In genomic region chr11:107132426-107132825, GRCm38 (mm10) we compare ENCODE assay signal across 8 mouse cellular contexts. TPM values are rescaled to one million over a fixed set of nuclear protein-coding genes. Genes with fewer than 3 reads are reported as not detected.
A peak's percentile ranks its signal among the peaks of the same experiment; 100 is the strongest.
DNase-seq lines count a peak whose midpoint lies in the region; ATAC-seq and TF ChIP-seq lines count a peak whose summit lies in the region.

No protein-coding gene starts in this region.

- whole genome bisulfite sequencing in lung, embryonic 14.5 days = 0% methylated on average over 16 of the region's 16 CpGs
- WGBS in kidney, embryonic 14.5 days = under 1% methylated on average over 16 of the region's 16 CpGs
- WGBS in macrophage (ENCODE audit: missing documents) = 13% methylated on average over 16 of the region's 16 CpGs

- peak; percentile 71 for DNase-seq in lung, embryonic 14.5 days
- no peak for DNase-seq in lung, postnatal 36 days
- DNase-seq in ovary, postnatal 36 days (ENCODE audit: low spot score) = no peak
- no peak for DNase-seq in left cerebral cortex, postnatal 36 days (ENCODE audit: low spot score in 2 of 2)
- DNase-seq in urinary bladder, postnatal 25 days (ENCODE audit: low spot score) = no peak

- H3K36me3 ChIP-seq in lung, embryonic 14.5 days (ENCODE audit: insufficient read depth) = 0 out of 2 replicates have a peak, but pooled peaks cover 2% of the 10 kb centered on the region
- no peaks in the 10 kb centered on the region for H3K36me3 ChIP-seq in kidney, embryonic 14.5 days (ENCODE audit: control insufficient read depth, insufficient read depth, low read length)
- H3K36me3 ChIP-seq in macrophage (ENCODE audit: inconsistent target) = no peaks in the 10 kb centered on the region

- no peak for TF ChIP-seq POLR2A in embryonic fibroblast, embryonic 13.5 days (IDR thresholded peaks at IDR 0.05; ENCODE audit: low read depth, low read length)

- peak; percentile 61 for ATAC-seq in lung, embryonic 14.5 days (ENCODE audit: insufficient read depth)
- ATAC-seq in kidney, embryonic 14.5 days (ENCODE audit: low FRiP score, low TSS enrichment) = peak; percentile 68

- no peaks in the 10 kb centered on the region for H3K27me3 ChIP-seq in lung, embryonic 14.5 days (ENCODE audit: insufficient read depth, low read length)
- no peaks in the 10 kb centered on the region for H3K27me3 ChIP-seq in kidney, embryonic 14.5 days (ENCODE audit: control insufficient read depth, insufficient read depth, low read length)

- H3K27ac ChIP-seq in lung, embryonic 14.5 days (ENCODE audit: low read depth) = peak overlapping the region; percentile 96; the same call in 1 of the 2 replicates
- H3K27ac ChIP-seq in embryonic fibroblast, embryonic 13.5 days (ENCODE audit: insufficient read depth, low read length) = peak overlapping the region; percentile 51
- H3K27ac ChIP-seq in kidney, embryonic 14.5 days (ENCODE audit: low read depth, low read length) = peak overlapping the region; percentile 93
- no peak overlapping the region for H3K27ac ChIP-seq in macrophage

- intact Hi-C loops in left cerebral cortex, postnatal 36 days (cut with DNase I) = no loop called here

- H3K79me2 ChIP-seq in macrophage (ENCODE audit: inconsistent target) = peaks cover 39% of the 10 kb centered on the region

- H3K9me3 ChIP-seq in lung, embryonic 14.5 days (ENCODE audit: low read depth, low read length) = no peaks in the 10 kb centered on the region
- H3K9me3 ChIP-seq in kidney, embryonic 14.5 days (ENCODE audit: control insufficient read depth, low read length) = no peaks in the 10 kb centered on the region

- H3K4me3 ChIP-seq in lung, embryonic 14.5 days (ENCODE audit: low read depth, low read length) = peak overlapping the region; percentile 87
- H3K4me3 ChIP-seq in embryonic fibroblast, embryonic 13.5 days (ENCODE audit: insufficient read depth, low read length) = peak overlapping the region; percentile 70
- H3K4me3 ChIP-seq in kidney, embryonic 14.5 days (ENCODE audit: low read length) = peak overlapping the region; percentile 87
- H3K4me3 ChIP-seq in macrophage (ENCODE audit: inconsistent target) = peak overlapping the region; percentile 42

- no peak; the same call in none of the 2 replicates for TF ChIP-seq CTCF in lung, embryonic 14.5 days (IDR thresholded peaks at IDR 0.05; ENCODE audit: low read depth)
- no peak for TF ChIP-seq CTCF in embryonic fibroblast, embryonic 13.5 days (IDR thresholded peaks at IDR 0.05; ENCODE audit: borderline replicate concordance, insufficient read depth, low read length)

- H3K4me1 ChIP-seq in lung, embryonic 14.5 days (ENCODE audit: insufficient read depth) = 0 out of 2 replicates have a peak, but pooled peaks cover 2% of the 10 kb centered on the region
- H3K4me1 ChIP-seq in embryonic fibroblast, embryonic 13.5 days (ENCODE audit: control insufficient read depth, insufficient read depth, low read length) = no peaks in the 10 kb centered on the region
- 0 out of 2 replicates have a peak, but pooled peaks cover 3% of the 10 kb centered on the region for H3K4me1 ChIP-seq in kidney, embryonic 14.5 days (ENCODE audit: control insufficient read depth, insufficient read depth, low read length)

- peak overlapping the region; percentile 99 for H3K9ac ChIP-seq in lung, embryonic 14.5 days
- H3K9ac ChIP-seq in kidney, embryonic 14.5 days (ENCODE audit: low read depth, low read length) = peak overlapping the region; percentile 98

- peak overlapping the region; percentile 96 for H3K4me2 ChIP-seq in lung, embryonic 14.5 days
- peak overlapping the region; percentile 82 for H3K4me2 ChIP-seq in kidney, embryonic 14.5 days (replicated peaks; ENCODE audit: low read depth, low read length)

RNA-seq across cellular contexts. Expression of gene Bptf, which starts 0.5 kb away (rescaled TPM):
- polyA plus RNA-seq in lung, embryonic 14.5 days (2014; fragmentation: Nextera tagmentation; extraction: Ambion mirVana) = 40.6 and 41.7 TPM in 2 replicates
- polyA plus RNA-seq in embryonic fibroblast, embryonic 13.5 days (2011; ENCODE audit: insufficient read length, low read depth, missing spikeins) = 49.4 and 50.2 TPM in 2 replicates
- polyA plus RNA-seq in kidney, embryonic 14.5 days (2014; fragmentation: Nextera tagmentation; extraction: Ambion mirVana) = 51.7 and 51.8 TPM in 2 replicates
- total RNA-seq in macrophage (2018; cell fraction: chromatin; rRNA removed) = 100 to 1,000 TPM in 17 of 26 experiments, 10 to 100 TPM in 9; 49.0 to 178 (median 127) TPM
- 10 to 100 TPM; 23.2 to 45.5 (median 34.7) TPM for total RNA-seq in macrophage (2018; cell fraction: cytosol; rRNA removed)
- total RNA-seq in macrophage (2018; cell fraction: nucleus; rRNA removed) = 100 to 1,000 TPM in 6 of 26 experiments, 10 to 100 TPM in 20; 48.0 to 114 (median 81.7) TPM
- polyA plus RNA-seq in macrophage (2018) = 25.0 to 37.1 TPM (median 25.6 TPM) in 3 replicates
- total RNA-seq in left cerebral cortex, postnatal 36 days (2021) = 10 to 100 TPM; 56.4 to 71.3 TPM

RNA-seq across cellular contexts. Expression of gene Nol11, which starts 56.8 kb away (rescaled TPM):
- polyA plus RNA-seq in lung, embryonic 14.5 days (2014; fragmentation: Nextera tagmentation; extraction: Ambion mirVana) = 65.1 and 66.2 TPM in 2 replicates
- polyA plus RNA-seq in embryonic fibroblast, embryonic 13.5 days (2011; ENCODE audit: insufficient read length, low read depth, missing spikeins) = 34.8 and 40.6 TPM in 2 replicates
- 53.7 and 70.4 TPM in 2 replicates for polyA plus RNA-seq in kidney, embryonic 14.5 days (2014; fragmentation: Nextera tagmentation; extraction: Ambion mirVana)
- total RNA-seq in macrophage (2018; cell fraction: chromatin; rRNA removed) = 10 to 100 TPM in 23 of 26 experiments, 1 to 10 TPM in 3; 6.6 to 31.0 (median 17.1) TPM
- 10 to 100 TPM in 25 of 26 experiments, 1 to 10 TPM in 1; 9.6 to 18.0 (median 14.6) TPM for total RNA-seq in macrophage (2018; cell fraction: cytosol; rRNA removed)
- total RNA-seq in macrophage (2018; cell fraction: nucleus; rRNA removed) = 10 to 100 TPM in 20 of 26 experiments, 1 to 10 TPM in 6; 5.9 to 30.1 (median 12.9) TPM
- 13.8 to 29.6 TPM (median 15.7 TPM) in 3 replicates for polyA plus RNA-seq in macrophage (2018)
- total RNA-seq in left cerebral cortex, postnatal 36 days (2021) = 10 to 100 TPM; 22.9 to 27.6 TPM
